Mouse (Mus musculus) c-Kit-positive CD71-positive TER-119-positive erythroid progenitor cells, embryonic 14.5 days (primary cell): Measurements from ENCODE around the gene Sp3.
"Not testable (repeated sequence)": the region's sequence is repeated elsewhere in the genome, so short reads cannot be mapped to it uniquely, and the experiment has no call there.

Experiments
- DNase-seq: peaks from one replicate; pipeline ENCODE4 v3.0.0-alpha.2; 2013; ENCODE audit warnings: low spot score

Sp3 gene

GRCm38 (mm10) chr2:72992497-72992896, 12.3 kb upstream of the Sp3 start:
- no peak for DNase-seq

- not testable (repeated sequence) for DNase-seq
These were observed 8.7 kb upstream of the Sp3 start for GRCm38 (mm10) chr2:72988945-72989344.

- no peak for DNase-seq
These were observed 6.4 kb upstream of the Sp3 start, which contains the start of gene Gm11084 for GRCm38 (mm10) chr2:72986616-72987015. Gm11084 (minus strand) TSS chr2:72986716.

GRCm38 (mm10) chr2:72985516-72985915, 5.3 kb upstream of the Sp3 start:
- DNase-seq = no peak

GRCm38 (mm10) chr2:72984806-72985205, 4.6 kb upstream of the Sp3 start:
- DNase-seq = no peak

- no peak for DNase-seq
These were observed 3.0 kb upstream of the Sp3 start for GRCm38 (mm10) chr2:72983211-72983610.

GRCm38 (mm10) chr2:72982110-72982785, 2.0 kb upstream of the Sp3 start:
- no peak for DNase-seq

- DNase-seq = no peak
These were observed 1.3 kb upstream of the Sp3 start for GRCm38 (mm10) chr2:72981441-72982109.

GRCm38 (mm10) chr2:72981075-72981420, 802 bp upstream of the Sp3 start:
- DNase-seq = no peak

- DNase-seq = peak; percentile 79
These were observed 581 bp downstream of the Sp3 start for GRCm38 (mm10) chr2:72979659-72980071.

- peak; percentile 82 for DNase-seq
These were observed 1.2 kb downstream of the Sp3 start for GRCm38 (mm10) chr2:72978901-72979658.

- DNase-seq = peak; percentile 62
These were observed 1.8 kb downstream of the Sp3 start for GRCm38 (mm10) chr2:72978473-72978872.

- no peak for DNase-seq
These were observed 3.0 kb downstream of the Sp3 start for GRCm38 (mm10) chr2:72977272-72977671.

GRCm38 (mm10) chr2:72976036-72976435, 4.2 kb downstream of the Sp3 start:
- DNase-seq = no peak

GRCm38 (mm10) chr2:72970831-72971230, 9.4 kb downstream of the Sp3 start:
- DNase-seq = no peak

- no peak for DNase-seq
These were observed 9.9 kb downstream of the Sp3 start for GRCm38 (mm10) chr2:72970302-72970701.

GRCm38 (mm10) chr2:72968536-72968935, 11.7 kb downstream of the Sp3 start:
- no peak for DNase-seq

GRCm38 (mm10) chr2:72965450-72965849, 14.8 kb downstream of the Sp3 start:
- no peak for DNase-seq

- no peak for DNase-seq
These were observed 23.8 kb downstream of the Sp3 start for GRCm38 (mm10) chr2:72956415-72956814.

- DNase-seq = no peak
These were observed 27.3 kb downstream of the Sp3 start for GRCm38 (mm10) chr2:72952979-72953378.

GRCm38 (mm10) chr2:72935937-72936336, 44.3 kb downstream of the Sp3 start:
- DNase-seq = no peak

GRCm38 (mm10) chr2:72932186-72932585, 48.1 kb downstream of the Sp3 start:
- DNase-seq = no peak

- DNase-seq = no peak
These were observed 55.3 kb downstream of the Sp3 start for GRCm38 (mm10) chr2:72924981-72925380.
